7 mouse cellular contexts compared by ENCODE assay signal in genomic region chr5:88720116-88721002, GRCm38 (mm10). TPM values are rescaled to one million over a fixed set of nuclear protein-coding genes. Genes with fewer than 3 reads are reported as not detected.
DNase-seq lines count a peak whose midpoint lies in the region; ATAC-seq lines count a peak whose summit lies in the region.

Gene Mob1b, plus strand, starts transcription at chr5:88720855.

- no peaks in the 10 kb centered on the region for H3K9me3 ChIP-seq in embryonic facial prominence, embryonic 10.5 days
- H3K9me3 ChIP-seq in limb, embryonic 10.5 days (replicated peaks) = no peaks in the 10 kb centered on the region
- no peaks in the 10 kb centered on the region for H3K9me3 ChIP-seq in midbrain, embryonic 13.5 days

- peak within 1 kb of the TSS; percentile 97 for H3K4me2 ChIP-seq in midbrain, embryonic 13.5 days (replicated peaks)

- peak; percentile 100 for DNase-seq in adrenal gland, postnatal 10 days
- peak; percentile 98 for DNase-seq in embryonic facial prominence, embryonic 10.5 days (ENCODE audit: low spot score)
- peak; percentile 97 for DNase-seq in kidney, adult 11 months
- DNase-seq in limb, embryonic 10.5 days (ENCODE audit: low spot score) = peak; percentile 97
- DNase-seq in spleen, adult 12 weeks (ENCODE audit: low spot score) = peak; percentile 97

- peak within 1 kb of the TSS; percentile 98 for H3K4me3 ChIP-seq in embryonic facial prominence, embryonic 10.5 days
- H3K4me3 ChIP-seq in limb, embryonic 10.5 days = peak within 1 kb of the TSS; percentile 96
- peak within 1 kb of the TSS; percentile 99 for H3K4me3 ChIP-seq in midbrain, embryonic 13.5 days (replicated peaks)

- ATAC-seq in granulocyte monocyte progenitor cell, adult 5-6 weeks (replicated peaks; ENCODE audit: poor library complexity, severe bottlenecking) = peak; percentile 88
- peak; percentile 95 for ATAC-seq in midbrain, embryonic 13.5 days

- peak within 1 kb of the TSS; percentile 96 for H3K27ac ChIP-seq in embryonic facial prominence, embryonic 10.5 days (replicated peaks)
- H3K27ac ChIP-seq in limb, embryonic 10.5 days = peak within 1 kb of the TSS; percentile 95
- peak within 1 kb of the TSS; percentile 93 for H3K27ac ChIP-seq in midbrain, embryonic 13.5 days

- peak within 1 kb of the TSS; percentile 99 for H3K9ac ChIP-seq in midbrain, embryonic 13.5 days (replicated peaks)

- 1% methylated on average over 54 of the region's 54 CpGs for WGBS in embryonic facial prominence, embryonic 10.5 days
- 1% methylated on average over 54 of the region's 54 CpGs for WGBS in limb, embryonic 10.5 days
- WGBS in midbrain, embryonic 13.5 days = 1% methylated on average over 54 of the region's 54 CpGs

- H3K27me3 ChIP-seq in embryonic facial prominence, embryonic 10.5 days (replicated peaks; ENCODE audit: low read depth, poor library complexity, severe bottlenecking) = no peaks in the 10 kb centered on the region
- H3K27me3 ChIP-seq in limb, embryonic 10.5 days (ENCODE audit: low read depth, poor library complexity, severe bottlenecking) = no peaks in the 10 kb centered on the region
- no peaks in the 10 kb centered on the region for H3K27me3 ChIP-seq in midbrain, embryonic 13.5 days

- peaks cover 4% of the 10 kb centered on the region; the same call in 1 of the 2 replicates for H3K36me3 ChIP-seq in embryonic facial prominence, embryonic 10.5 days (replicated peaks)
- no peaks in the 10 kb centered on the region for H3K36me3 ChIP-seq in limb, embryonic 10.5 days
- H3K36me3 ChIP-seq in midbrain, embryonic 13.5 days = no peaks in the 10 kb centered on the region

- peaks cover 33% of the 10 kb centered on the region for H3K4me1 ChIP-seq in embryonic facial prominence, embryonic 10.5 days
- peaks cover 15% of the 10 kb centered on the region for H3K4me1 ChIP-seq in limb, embryonic 10.5 days
- peaks cover 34% of the 10 kb centered on the region for H3K4me1 ChIP-seq in midbrain, embryonic 13.5 days (replicated peaks)

RNA-seq across cellular contexts. Expression of gene Mob1b, which starts in this region (rescaled TPM):
- 10 to 100 TPM; 32.0 to 33.6 TPM for total RNA-seq in adrenal gland, postnatal 10 days (2021)
- polyA plus RNA-seq in embryonic facial prominence, embryonic 10.5 days (2016; fragmentation: Nextera tagmentation; extraction: Ambion mirVana) = 12.5 and 13.2 TPM in 2 replicates
- 25.6 and 28.9 TPM in 2 replicates for total RNA-seq in granulocyte monocyte progenitor cell, adult 5-6 weeks (2014; fragmentation: Nextera tagmentation)
- total RNA-seq in granulocyte monocyte progenitor cell, adult 5-6 weeks (2017) = 6.7 and 9.6 TPM in 2 replicates
- 11.8 and 12.3 TPM in 2 replicates for polyA plus RNA-seq in limb, embryonic 10.5 days (2016; fragmentation: Nextera tagmentation; extraction: Ambion mirVana)
- 12.0 and 12.1 TPM in 2 replicates for polyA plus RNA-seq in midbrain, embryonic 13.5 days (2015; fragmentation: Nextera tagmentation; extraction: Ambion mirVana)

Comparison
In these comparisons a context has a peak if more than half of its experiments do, and no peak if none do; other contexts are left out.
1. Peak in every context shown above with its lines: DNase-seq, ATAC-seq, H3K4me3 ChIP-seq and H3K27ac ChIP-seq.